Mouse (Mus musculus): ENCODE results near the gene Nup160. TPM values are rescaled to one million over a fixed set of nuclear protein-coding genes. Genes with fewer than 3 reads are reported as not detected.

Gene Nup160
- 44.3 TPM for polyA plus RNA-seq (2014; fragmentation: Illumina TruSeq; extraction: RNeasy Lipid Tissue Mini Kit (QIAGEN cat#74804))

DNA sequence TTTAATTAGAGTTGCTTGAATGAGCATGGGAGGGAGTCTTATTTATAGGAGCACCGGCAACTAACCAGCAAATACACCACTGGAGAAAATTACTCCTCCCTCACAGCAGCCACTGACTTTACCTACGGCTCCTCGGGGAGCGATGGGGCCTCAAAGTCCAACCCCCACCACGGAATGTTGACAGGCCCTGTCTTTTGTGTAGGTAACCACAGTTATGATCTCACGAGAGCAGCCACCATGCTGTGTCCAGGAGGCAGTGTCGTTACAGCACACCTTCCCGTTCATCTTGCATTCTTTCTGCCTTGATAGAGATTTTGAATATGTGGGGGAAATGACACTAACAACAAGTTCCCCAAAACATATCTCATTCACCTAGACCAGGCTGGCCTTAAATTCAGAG is at the start of gene Nup160:
Gene Nup160 (plus strand): TSS at position 209 of the 400 bp plus-strand sequence.

DNA sequence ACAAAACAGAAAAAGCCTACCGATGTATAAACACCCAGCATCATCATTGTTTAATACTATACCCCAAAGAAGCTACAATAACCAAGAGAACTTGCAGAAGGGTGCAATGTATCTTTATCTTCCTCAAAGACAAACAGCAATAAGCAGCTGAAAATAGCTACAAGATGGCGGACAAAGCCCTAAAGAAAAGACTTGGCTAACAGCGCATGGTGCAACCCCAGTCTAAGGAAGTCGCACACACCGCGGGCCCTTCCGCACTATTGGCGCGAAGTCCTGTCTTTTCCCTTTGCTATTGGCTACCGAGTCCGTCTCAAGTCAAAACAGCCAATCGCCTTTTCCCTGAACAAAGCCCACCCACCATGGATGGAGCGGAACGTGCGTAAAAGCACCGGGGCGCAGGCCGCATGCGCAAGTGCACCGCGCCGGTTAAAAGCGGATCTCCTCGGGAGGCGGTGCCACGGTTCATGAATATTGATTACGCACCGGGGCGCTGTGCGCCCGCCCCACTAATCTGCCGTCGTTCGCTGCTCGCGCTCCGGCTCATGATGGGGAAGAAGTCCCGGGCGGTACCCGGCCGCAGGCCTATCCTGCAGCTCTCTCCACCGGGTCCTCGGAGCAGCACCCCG is 68.2 kb downstream of the Nup160 start, which contains the start of gene Fnbp4:
Gene Fnbp4 (plus strand): TSS at position 318 of the 626 bp plus-strand sequence.

DNA sequence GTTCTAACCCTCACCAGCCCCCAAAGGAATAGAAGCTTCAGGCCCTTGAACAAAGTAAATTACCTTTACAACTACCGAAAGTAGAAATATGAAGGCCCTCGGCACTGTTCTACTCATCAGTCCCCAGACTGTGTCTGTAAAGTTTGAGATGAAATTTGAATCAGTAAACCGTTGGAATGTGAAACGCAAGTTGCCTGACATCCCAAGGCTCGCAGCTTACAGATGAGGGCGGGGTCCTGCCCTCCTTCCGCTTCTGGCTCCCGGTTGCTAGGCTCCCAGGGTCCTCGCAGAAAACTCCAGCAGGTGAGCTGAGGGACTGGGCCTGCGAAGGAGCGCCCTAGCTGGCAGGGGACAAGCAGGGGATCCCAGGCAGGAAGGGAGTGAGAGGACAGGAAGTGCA is 105.4 kb downstream of the Nup160 start, which contains the start of gene Agbl2:
Gene Agbl2 (plus strand): TSS at position 270 of the 400 bp plus-strand sequence.

Other genes starting within 250 kb of the Nup160 start
- 11.8 TPM for gene Ptprj, start 96.6 kb upstream of the Nup160 start, polyA plus RNA-seq (2014; fragmentation: Illumina TruSeq; extraction: RNeasy Lipid Tissue Mini Kit (QIAGEN cat#74804))
- gene Fnbp4, start 68.2 kb downstream of the Nup160 start, polyA plus RNA-seq (2014; fragmentation: Illumina TruSeq; extraction: RNeasy Lipid Tissue Mini Kit (QIAGEN cat#74804)), result 65.4 TPM
- gene Agbl2, start 105.5 kb downstream of the Nup160 start, polyA plus RNA-seq (2014; fragmentation: Illumina TruSeq; extraction: RNeasy Lipid Tissue Mini Kit (QIAGEN cat#74804)), result 1.8 TPM
- 297 TPM for gene Mtch2, start 169.9 kb downstream of the Nup160 start, polyA plus RNA-seq (2014; fragmentation: Illumina TruSeq; extraction: RNeasy Lipid Tissue Mini Kit (QIAGEN cat#74804))
- gene C1qtnf4, start 208.6 kb downstream of the Nup160 start, polyA plus RNA-seq (2014; fragmentation: Illumina TruSeq; extraction: RNeasy Lipid Tissue Mini Kit (QIAGEN cat#74804)), result not detected
- 14.3 TPM for gene Kbtbd4, start 227.5 kb downstream of the Nup160 start, polyA plus RNA-seq (2014; fragmentation: Illumina TruSeq; extraction: RNeasy Lipid Tissue Mini Kit (QIAGEN cat#74804))
- gene Ndufs3, start 227.6 kb downstream of the Nup160 start, polyA plus RNA-seq (2014; fragmentation: Illumina TruSeq; extraction: RNeasy Lipid Tissue Mini Kit (QIAGEN cat#74804)), result 128 TPM

Measured in ovary, adult 10 weeks (tissue).